In genomic region chr2:127503751-127504549, GRCm38 (mm10) we compare ENCODE assay signal across 10 mouse cellular contexts. TPM values are rescaled to one million over a fixed set of nuclear protein-coding genes. Genes with fewer than 3 reads are reported as not detected.
DNase-seq lines count a peak whose midpoint lies in the region; ATAC-seq lines count a peak whose summit lies in the region.
"Had no signal": no experiment of that assay in that cellular context is flagged by ENCODE, and none has a peak within 500 bp of the region (broad histone marks: within the 10 kb centered on the region; RNA-seq: fewer than 3 reads in every experiment).

No protein-coding gene starts in this region.

- H3K4me3 ChIP-seq in neural tube, embryonic 12.5 days, result no peak overlapping the region
- no peak overlapping the region for H3K4me3 ChIP-seq in hindbrain, embryonic 14.5 days (replicated peaks; ENCODE audit: low read length)
- H3K4me3 ChIP-seq in neural tube, embryonic 15.5 days (replicated peaks), result no peak overlapping the region
- H3K4me3 ChIP-seq: embryonic facial prominence, embryonic 13.5 days; kidney, embryonic 15.5 days had no signal

- H3K4me1 ChIP-seq in neural tube, embryonic 12.5 days, result peaks cover 4% of the 10 kb centered on the region; the same call in 1 of the 2 replicates
- H3K4me1 ChIP-seq in hindbrain, embryonic 14.5 days (replicated peaks; ENCODE audit: control insufficient read depth, insufficient read depth, low read length), result 0 out of 2 replicates have a peak, but pooled peaks cover 5% of the 10 kb centered on the region
- H3K4me1 ChIP-seq in neural tube, embryonic 15.5 days, result peaks cover 16% of the 10 kb centered on the region

- H3K4me2 ChIP-seq in neural tube, embryonic 12.5 days (replicated peaks), result no peak overlapping the region
- no peak overlapping the region for H3K4me2 ChIP-seq in hindbrain, embryonic 14.5 days (replicated peaks)
- H3K4me2 ChIP-seq in neural tube, embryonic 15.5 days, result no peak overlapping the region
- H3K4me2 ChIP-seq: embryonic facial prominence, embryonic 13.5 days; kidney, embryonic 15.5 days had no signal

- no peaks in the 10 kb centered on the region for H3K9me3 ChIP-seq in neural tube, embryonic 12.5 days
- no peaks in the 10 kb centered on the region for H3K9me3 ChIP-seq in hindbrain, embryonic 14.5 days (ENCODE audit: control insufficient read depth, low read length)
- no peaks in the 10 kb centered on the region for H3K9me3 ChIP-seq in neural tube, embryonic 15.5 days (replicated peaks)
- H3K9me3 ChIP-seq: embryonic facial prominence, embryonic 13.5 days; kidney, embryonic 15.5 days had no signal

- no peaks in the 10 kb centered on the region for H3K36me3 ChIP-seq in neural tube, embryonic 12.5 days
- H3K36me3 ChIP-seq in hindbrain, embryonic 14.5 days (replicated peaks; ENCODE audit: control insufficient read depth, insufficient read depth), result no peaks in the 10 kb centered on the region
- no peaks in the 10 kb centered on the region for H3K36me3 ChIP-seq in neural tube, embryonic 15.5 days
- H3K36me3 ChIP-seq: embryonic facial prominence, embryonic 13.5 days; kidney, embryonic 15.5 days had no signal

- H3K9ac ChIP-seq in neural tube, embryonic 12.5 days, result no peak overlapping the region
- no peak overlapping the region for H3K9ac ChIP-seq in hindbrain, embryonic 14.5 days
- H3K9ac ChIP-seq in neural tube, embryonic 15.5 days (replicated peaks), result no peak overlapping the region
- H3K9ac ChIP-seq: embryonic facial prominence, embryonic 13.5 days; kidney, embryonic 15.5 days had no signal

- no peak for DNase-seq in frontal cortex, postnatal 25 days (ENCODE audit: low spot score in 2 of 2)
- DNase-seq in neural tube, embryonic 10.5 days (ENCODE audit: extremely low spot score, low spot score), result no peak
- no peak for DNase-seq in hindbrain, embryonic 14.5 days (ENCODE audit: low spot score)
- DNase-seq in kidney, adult 9 months, result no peak
- no peak for DNase-seq in kidney, adult 11 months

- 45% methylated on average over 8 of the region's 8 CpGs for WGBS in neural tube, embryonic 12.5 days
- 33% methylated on average over 8 of the region's 8 CpGs for WGBS in hindbrain, embryonic 14.5 days
- 55% methylated on average over 8 of the region's 8 CpGs for WGBS in neural tube, embryonic 15.5 days

- no peak overlapping the region for H3K27ac ChIP-seq in neural tube, embryonic 12.5 days
- H3K27ac ChIP-seq in hindbrain, embryonic 14.5 days, result no peak overlapping the region
- H3K27ac ChIP-seq in neural tube, embryonic 15.5 days (replicated peaks), result 0 out of 2 replicates have a peak overlapping the region, but pooled peaks have one; percentile 38
- H3K27ac ChIP-seq: embryonic facial prominence, embryonic 13.5 days; kidney, embryonic 15.5 days had no signal

- peak; percentile 18 for ATAC-seq in frontal cortex, adult (ENCODE audit: low TSS enrichment)
- ATAC-seq in neural tube, embryonic 12.5 days (ENCODE audit: low FRiP score, low read depth), result 0 out of 2 replicates have a peak, but pooled peaks have one; percentile 23
- ATAC-seq in hindbrain, embryonic 14.5 days (ENCODE audit: low FRiP score), result peak; percentile 61
- peak; percentile 36 for ATAC-seq in neural tube, embryonic 15.5 days (ENCODE audit: low FRiP score)

- 0 out of 2 replicates have a peak, but pooled peaks cover 8% of the 10 kb centered on the region for H3K27me3 ChIP-seq in neural tube, embryonic 12.5 days (replicated peaks)
- no peaks in the 10 kb centered on the region for H3K27me3 ChIP-seq in hindbrain, embryonic 14.5 days (ENCODE audit: control insufficient read depth, insufficient read depth, low read length)
- H3K27me3 ChIP-seq in neural tube, embryonic 15.5 days (replicated peaks), result peaks cover 7% of the 10 kb centered on the region; the same call in 1 of the 2 replicates

RNA-seq across cellular contexts. Expression of gene Kcnip3, which starts 17.9 kb away (rescaled TPM):
- polyA plus RNA-seq in neural tube, embryonic 12.5 days (2016; fragmentation: Nextera tagmentation; extraction: Ambion mirVana), result 1.6 TPM in 2 replicates
- 14.2 and 19.0 TPM in 2 replicates for polyA plus RNA-seq in hindbrain, embryonic 14.5 days (2014; fragmentation: Nextera tagmentation; extraction: Ambion mirVana)
- polyA plus RNA-seq in neural tube, embryonic 15.5 days (2015; fragmentation: Nextera tagmentation; extraction: Ambion mirVana), result 6.5 and 9.3 TPM in 2 replicates

RNA-seq across cellular contexts. Expression of gene Prom2, which starts 37.3 kb away (rescaled TPM):
- 0.32 and 0.60 TPM in 2 replicates for polyA plus RNA-seq in neural tube, embryonic 12.5 days (2016; fragmentation: Nextera tagmentation; extraction: Ambion mirVana)
- 0.04 TPM in 1 of 2 replicates, not detected in the other for polyA plus RNA-seq in hindbrain, embryonic 14.5 days (2014; fragmentation: Nextera tagmentation; extraction: Ambion mirVana)
- polyA plus RNA-seq in neural tube, embryonic 15.5 days (2015; fragmentation: Nextera tagmentation; extraction: Ambion mirVana), result 0.06 and 0.50 TPM in 2 replicates

RNA-seq across cellular contexts. Expression of gene Fahd2a, which starts 59.6 kb away (rescaled TPM):
- 26.3 and 29.2 TPM in 2 replicates for polyA plus RNA-seq in neural tube, embryonic 12.5 days (2016; fragmentation: Nextera tagmentation; extraction: Ambion mirVana)
- 31.9 and 35.1 TPM in 2 replicates for polyA plus RNA-seq in hindbrain, embryonic 14.5 days (2014; fragmentation: Nextera tagmentation; extraction: Ambion mirVana)
- 31.2 and 36.4 TPM in 2 replicates for polyA plus RNA-seq in neural tube, embryonic 15.5 days (2015; fragmentation: Nextera tagmentation; extraction: Ambion mirVana)
